Mouse (Mus musculus): Measurements from ENCODE around the gene C5ar2.

DNA sequence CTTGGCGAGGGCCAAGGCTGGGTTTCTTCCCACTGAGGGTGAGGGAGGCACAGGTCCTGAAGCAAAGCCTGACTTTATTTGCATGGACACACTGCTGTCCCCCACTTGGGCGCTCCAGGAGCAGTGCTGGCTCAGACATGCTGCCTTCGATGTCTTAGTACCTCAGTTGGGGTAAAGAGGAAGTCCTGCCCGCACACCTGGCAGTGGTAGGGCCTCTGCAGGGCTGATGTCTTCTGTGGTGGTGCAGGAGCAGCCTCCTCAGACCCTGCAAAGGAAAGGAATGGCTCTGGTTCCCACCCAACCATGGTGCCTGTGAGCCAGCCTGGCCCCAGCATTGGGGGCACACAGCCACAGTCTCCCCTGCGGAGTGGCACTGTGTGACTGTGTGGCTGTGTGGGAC lies 46.8 kb downstream of the C5ar2 start:
- TF ChIP-seq CTCF (IDR thresholded peaks at IDR 0.05; ENCODE audit: insufficient read depth, low read depth, low read length) (no peak), POLR2A (IDR thresholded peaks at IDR 0.05; ENCODE audit: insufficient read depth, low read depth, low read length) (no peak)
